Mouse (Mus musculus): ENCODE results near the gene Baiap2l1.

- TF ChIP-seq CTCF (IDR thresholded peaks at IDR 0.05; ENCODE audit: low read depth) (no peak), EP300 (IDR thresholded peaks at IDR 0.05; ENCODE audit: low read depth) (no peak)
These were observed 36.2 kb upstream of the Baiap2l1 start for GRCm38 (mm10) chr5:144394142-144394541.

Data from liver, postnatal 0 days (tissue).